Mouse (Mus musculus): ENCODE measurements at regions not wholly inside any gene's neighbourhood (a gene's known extent, or its start where the extent isn't known, plus 50 kb on each side); places are given as distances from the start of the nearest gene placed in this dataset.

GRCm38 (mm10) chr17:62280201-62280600, 600.9 kb downstream of the Efna5 start:
- TF ChIP-seq CTCF (IDR thresholded peaks at IDR 0.05; ENCODE audit: borderline replicate concordance, extremely low read depth, insufficient read depth, insufficient read length), result no peak
- TF ChIP-seq POLR2A (IDR thresholded peaks at IDR 0.05; ENCODE audit: borderline replicate concordance, extremely low read depth, insufficient read depth, insufficient read length, poor library complexity, severe bottlenecking), result no peak
